Mouse (Mus musculus): Measurements from ENCODE around the gene E030018B13Rik.

Gene E030018B13Rik

DNA sequence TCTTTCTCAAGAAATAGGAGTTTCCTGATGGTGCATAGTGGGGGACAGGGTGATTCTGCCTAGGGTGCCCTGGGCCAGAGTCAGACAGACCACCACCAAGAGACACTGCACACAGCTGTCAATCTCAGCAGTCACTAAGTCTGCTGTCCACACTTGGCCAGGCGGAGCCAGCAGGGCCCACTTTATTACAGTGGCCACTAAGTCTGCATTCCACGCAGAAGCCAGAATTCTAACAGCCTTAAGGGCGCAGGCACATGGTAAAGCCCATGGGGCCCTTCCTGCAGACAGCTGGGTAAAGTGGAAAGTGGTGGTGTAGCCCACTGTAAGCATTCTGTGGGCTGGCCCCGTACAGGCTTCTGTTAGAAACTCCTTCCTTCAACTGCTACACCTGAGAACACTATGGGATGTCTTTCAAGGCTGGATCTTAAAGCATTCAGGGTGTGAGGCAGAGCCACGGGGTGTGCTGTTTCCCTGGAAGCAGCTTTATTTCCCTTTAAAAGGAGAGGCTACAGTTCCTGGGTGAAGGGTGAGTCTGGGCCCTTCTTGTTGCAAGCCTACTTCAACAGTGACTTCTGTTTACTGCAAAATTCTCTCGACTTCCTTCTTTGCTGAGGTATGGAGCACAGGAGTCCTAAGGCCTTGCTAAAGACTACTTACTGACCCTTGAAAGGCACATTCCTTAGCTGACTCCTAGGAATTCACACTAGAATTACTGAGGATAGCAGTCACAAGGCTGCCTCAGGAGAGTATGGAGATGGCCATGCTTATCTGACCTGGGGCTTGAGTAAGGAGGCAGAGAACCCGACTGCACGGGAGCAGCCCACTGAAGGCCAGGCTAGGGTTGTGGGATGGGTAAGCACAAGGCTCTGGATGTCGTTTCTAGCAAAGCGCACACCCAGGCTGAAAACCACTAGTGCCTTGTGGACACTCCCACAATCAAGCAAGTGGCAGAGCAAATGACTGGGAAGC lies 2.6 kb upstream of the E030018B13Rik start:
- DNase-seq (ENCODE audit: extremely low read depth, insufficient read length, low spot score): no peak

DNA sequence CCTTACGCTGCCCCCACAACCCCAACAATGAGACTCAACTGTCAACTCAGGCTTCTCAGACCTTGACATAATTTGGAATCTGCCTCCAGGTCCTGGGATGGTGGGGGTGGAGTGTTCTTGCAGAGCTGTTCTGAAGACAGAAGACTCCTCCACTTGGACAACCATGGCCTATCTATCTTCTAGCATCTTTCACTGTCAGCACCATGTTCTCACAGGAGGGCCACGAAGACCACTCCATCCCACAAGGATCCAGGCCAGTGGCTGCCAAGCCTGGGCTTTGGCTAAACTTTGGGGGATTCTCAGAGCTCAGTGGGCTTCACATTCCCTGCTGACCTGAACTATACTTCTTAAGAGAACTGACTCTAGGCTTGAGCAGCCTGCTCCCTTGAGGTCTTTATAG lies 1.8 kb upstream of the E030018B13Rik start:
- no peak for DNase-seq (ENCODE audit: extremely low read depth, insufficient read length, low spot score)

DNA sequence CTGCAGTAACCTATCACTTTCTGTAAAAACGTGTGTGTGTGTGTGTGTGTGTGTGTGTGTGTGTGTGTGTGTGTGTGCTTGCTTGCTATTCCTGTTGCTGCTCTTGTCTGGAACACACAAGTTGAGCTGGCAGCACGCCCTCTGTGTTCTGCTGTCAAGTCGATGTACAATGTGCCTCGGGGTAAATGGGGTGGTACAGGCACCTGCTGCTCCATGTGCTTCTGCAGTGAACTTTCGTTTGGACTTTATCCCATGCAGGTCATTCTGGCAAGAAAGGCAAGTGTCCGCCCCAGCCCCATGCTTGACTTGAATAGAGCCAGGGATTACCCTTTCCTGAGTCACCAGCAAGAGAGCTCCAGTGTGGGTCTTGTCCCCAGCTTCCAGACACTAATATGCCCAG lies 1.0 kb downstream of the E030018B13Rik start:
- no peak for DNase-seq (ENCODE audit: extremely low read depth, insufficient read length, low spot score)

DNA sequence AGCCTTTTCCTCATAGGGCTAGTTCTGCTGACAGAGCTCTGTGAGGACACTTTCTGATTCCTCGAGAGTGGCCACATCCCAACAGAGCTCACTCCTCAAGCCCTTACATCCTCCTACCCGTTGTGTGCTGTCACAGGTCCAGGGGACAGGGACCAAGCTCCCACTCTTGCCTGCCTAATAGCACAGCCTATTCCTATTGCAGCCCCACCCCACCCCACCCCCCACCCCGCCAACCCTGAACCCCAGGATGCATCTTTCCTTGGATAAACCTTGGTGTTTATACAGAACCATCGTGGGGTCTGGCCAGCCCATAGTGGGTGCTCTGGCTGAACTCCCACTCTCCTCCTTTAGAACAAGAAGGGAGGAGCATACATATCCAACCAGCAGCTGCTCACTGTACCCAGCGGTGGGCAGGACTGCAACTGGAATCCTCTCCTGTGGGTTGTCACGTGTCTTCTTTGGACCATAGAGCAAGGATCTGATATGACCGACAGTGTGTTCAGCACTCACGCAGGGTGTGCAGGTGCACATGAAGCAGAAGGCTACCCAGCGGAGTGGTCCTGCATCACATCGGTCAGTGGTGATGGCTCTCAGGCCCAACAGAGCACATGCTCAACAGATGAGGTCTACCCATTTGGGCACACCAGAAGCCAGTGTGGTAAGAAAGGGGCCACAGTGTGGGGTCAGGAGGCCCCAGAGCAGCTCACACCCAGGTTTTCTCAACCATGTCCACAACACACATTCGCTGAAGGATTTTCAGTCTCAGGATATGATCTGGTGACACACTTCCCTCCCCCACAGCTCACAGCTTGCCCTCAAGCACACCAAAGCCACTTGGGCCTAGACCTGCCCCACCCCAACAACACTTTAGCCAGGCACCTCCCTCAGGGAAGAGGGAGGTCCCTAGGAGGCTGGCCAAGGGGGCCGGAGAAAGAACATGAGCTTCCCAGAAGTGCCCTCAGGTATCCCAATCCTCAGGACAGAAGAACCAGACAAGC lies 2.4 kb downstream of the E030018B13Rik start:
- DNase-seq (ENCODE audit: extremely low read depth, insufficient read length, low spot score): no peak

DNA sequence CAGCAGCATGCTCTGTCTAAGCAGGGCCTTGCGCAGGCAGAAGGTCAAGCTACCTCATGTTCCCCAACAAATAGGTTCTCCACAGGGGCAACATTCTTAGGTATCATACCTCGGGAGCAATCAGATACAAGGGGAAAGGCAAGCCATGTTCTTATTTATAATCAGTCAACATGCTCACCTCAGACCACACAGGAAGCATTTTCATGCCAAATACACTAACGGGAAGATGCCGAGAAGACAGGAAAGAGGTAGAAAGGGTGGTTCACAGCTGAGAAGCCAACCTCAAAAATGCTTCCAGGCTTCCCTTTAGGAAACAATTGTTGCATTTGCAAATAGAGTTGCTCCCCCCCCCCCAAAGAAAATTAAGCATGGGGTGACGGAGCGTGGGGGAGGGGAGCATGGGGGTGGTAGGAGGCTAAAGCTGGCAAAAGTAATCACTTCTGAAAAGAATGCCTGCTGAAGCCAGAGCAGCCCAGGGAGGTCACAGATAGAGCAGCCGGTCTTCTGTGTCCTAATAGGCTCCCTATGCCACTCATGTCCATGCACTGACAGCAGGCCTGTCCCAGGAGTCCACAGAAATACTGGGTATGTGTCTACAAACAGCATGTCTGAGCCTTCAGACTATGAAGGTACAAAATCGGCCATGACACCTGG lies 5.4 kb downstream of the E030018B13Rik start:
- no peak for DNase-seq (ENCODE audit: extremely low read depth, insufficient read length, low spot score)

DNA sequence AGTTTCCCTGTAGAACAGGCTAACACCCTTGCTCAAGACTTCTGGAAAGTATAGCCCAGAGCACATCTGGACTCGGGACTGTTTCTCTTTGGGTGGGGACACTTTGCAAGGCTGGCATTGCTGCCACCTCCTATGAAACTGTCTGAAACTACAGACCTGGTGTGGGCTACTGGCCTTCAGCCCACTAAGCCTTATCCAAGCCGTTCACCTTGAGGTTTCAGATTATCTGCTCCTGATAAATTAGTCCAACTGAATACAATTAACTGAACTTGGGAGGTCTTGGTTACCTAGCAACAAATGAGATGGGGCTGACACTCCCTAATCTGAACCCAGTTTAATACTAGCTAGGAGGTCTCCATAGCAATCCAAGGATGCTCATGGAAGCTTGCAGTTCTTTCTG lies 5.9 kb downstream of the E030018B13Rik start:
- DNase-seq (ENCODE audit: extremely low read depth, insufficient read length, low spot score): no peak

DNA sequence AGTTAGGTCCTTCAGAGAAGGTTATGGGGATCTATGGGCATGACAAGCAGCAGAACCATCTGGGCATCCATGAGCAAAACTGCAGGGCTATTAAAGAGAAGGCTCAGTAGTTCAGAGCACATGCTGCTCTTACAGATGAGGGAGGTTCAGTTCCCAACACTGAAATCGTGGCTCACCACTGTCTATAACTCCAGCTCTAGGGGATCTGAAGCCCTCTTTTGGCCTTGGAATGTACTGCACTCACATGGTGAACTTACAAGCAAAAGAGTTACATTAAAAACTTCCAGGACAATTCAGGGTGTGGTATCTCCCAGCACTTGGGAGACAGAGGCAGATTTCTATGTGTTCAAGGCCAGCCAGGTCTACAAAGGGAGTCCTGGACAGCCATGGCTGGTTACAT lies 6.3 kb downstream of the E030018B13Rik start:
- no peak for DNase-seq (ENCODE audit: extremely low read depth, insufficient read length, low spot score)

DNA sequence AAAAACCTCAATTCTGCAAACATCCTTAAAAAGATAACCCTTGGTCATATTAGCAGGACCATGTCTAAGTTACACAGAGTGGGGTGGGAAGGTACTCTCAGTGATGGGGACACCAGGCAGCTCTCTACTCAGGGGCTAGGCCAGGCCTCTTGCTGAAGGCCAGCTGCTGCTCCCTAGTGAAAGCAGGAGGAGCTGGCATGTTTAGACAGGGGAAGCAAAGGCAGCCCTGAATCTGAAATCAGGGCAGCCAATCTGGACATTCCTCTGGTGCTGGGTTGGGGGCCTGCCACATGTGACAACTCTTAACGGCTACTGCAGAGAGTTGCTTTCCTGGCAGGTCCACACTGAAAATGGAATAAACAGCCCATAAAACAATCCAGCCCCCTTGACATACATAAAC lies 7.5 kb downstream of the E030018B13Rik start:
- no peak for DNase-seq (ENCODE audit: extremely low read depth, insufficient read length, low spot score)

DNA sequence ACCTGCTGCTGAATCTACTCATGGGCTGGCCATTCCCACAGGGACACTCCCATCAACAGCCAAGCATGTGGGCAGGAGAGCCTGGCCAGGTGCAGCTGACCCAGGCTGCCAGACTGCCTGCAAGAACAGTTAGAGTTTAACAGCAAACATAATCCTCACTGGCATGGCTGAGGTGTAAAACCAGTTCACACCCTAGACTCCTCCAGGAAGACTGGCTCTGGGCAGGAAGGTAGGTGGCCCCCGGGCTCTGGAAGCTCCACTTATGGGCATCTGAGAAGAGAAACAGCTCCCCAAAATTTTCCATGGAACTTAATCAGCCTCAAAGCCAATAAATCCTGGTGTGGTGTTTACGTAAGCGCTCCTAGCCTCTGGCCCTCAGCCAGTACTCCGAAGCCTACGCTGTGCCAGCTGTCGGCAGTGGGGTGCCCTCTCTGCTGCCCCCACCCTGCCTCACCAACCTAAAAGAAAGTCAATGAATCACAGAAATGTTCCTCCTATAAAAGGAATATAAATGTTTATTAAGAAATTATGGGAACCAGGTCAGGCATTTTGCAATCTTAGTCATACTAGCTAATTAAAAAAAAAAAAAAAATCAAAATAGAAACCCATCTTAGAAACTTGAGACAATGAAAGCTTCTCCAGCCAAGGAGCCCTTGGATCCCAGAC lies 8.2 kb downstream of the E030018B13Rik start:
- DNase-seq (ENCODE audit: extremely low read depth, insufficient read length, low spot score): peak; percentile 67

DNA sequence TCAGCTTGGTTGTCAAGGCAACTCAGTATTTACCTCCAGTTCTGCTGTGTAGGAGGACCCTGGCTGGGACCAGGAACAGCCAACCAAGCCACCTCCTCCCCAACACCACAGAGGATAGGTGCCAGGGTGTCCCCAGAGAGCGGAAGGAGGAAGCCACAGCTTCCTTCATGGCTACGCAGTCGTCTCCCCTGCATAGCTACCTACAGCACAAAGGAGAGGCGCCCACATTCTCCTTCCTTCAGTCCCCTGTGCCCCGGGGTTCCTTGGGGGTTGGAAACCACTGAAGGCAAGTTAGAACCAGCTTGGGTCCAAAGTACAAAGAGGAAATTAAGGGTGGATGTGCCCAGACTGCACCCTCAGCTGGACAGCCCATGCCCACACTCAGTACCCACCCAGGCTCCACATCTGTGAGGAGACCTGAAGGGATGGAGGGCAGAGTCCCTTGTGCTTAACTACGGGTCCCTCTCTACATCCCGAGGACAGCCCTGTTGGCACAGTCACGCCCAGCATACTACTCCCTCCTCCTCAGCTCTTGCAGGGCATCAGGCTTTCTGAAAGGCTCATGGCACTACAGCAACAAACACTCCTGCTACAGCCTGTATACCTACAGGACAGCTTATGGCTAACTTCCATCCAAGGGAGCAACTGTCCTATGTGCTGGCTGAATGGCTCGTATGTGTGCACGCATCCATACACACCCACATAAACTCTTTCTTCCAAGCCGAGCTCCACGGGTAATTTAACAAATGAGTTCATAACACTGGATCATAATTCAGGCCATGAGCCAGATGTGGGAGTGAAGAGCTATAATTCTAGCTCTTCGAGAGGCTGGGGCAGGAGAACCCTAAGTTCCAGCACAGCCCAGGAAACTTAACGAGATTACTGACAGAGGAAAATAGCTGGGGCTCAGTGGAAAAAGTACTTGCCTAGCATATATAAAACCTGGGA lies 9.0 kb downstream of the E030018B13Rik start:
- no peak for DNase-seq (ENCODE audit: extremely low read depth, insufficient read length, low spot score)

DNA sequence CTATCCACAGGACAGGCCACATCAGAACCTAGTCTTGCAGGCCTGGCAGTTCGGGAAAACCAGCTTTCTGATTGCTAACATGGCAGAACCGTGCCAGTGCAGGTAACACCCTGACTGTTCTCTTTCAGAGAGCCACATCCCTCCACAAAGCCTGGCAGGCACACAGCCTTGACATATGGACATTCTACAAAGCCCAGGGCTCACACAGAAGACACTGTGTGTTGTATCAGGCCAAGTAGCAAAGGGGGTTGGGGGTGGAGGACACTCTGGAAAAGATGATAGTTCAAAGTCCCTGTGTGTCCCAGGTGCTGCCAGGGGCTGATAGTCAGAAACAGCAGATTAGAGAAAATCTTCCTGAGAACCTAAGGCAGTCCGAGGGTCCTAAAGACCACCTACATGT lies 9.8 kb downstream of the E030018B13Rik start:
- DNase-seq (ENCODE audit: extremely low read depth, insufficient read length, low spot score): no peak

DNA sequence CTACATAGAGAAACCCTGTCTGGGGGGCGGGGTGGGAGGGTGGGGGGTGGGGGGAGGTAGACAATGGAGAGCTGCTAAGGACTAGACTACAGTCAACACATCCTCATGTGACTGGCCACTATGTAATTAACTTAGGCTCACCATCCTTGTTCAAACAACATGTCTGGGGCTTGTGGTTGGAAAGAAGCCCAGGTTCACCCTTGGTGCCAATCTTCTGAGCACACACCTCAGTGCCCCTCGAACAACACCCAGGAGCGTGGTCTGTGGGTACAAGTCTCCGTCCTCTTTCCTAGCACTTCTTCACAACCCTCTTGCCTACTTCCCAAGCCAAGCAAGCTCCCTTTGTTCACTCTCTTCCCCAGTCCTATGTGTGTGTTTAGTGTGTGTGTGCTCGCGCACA lies 10.5 kb downstream of the E030018B13Rik start:
- DNase-seq (ENCODE audit: extremely low read depth, insufficient read length, low spot score): no peak

DNA sequence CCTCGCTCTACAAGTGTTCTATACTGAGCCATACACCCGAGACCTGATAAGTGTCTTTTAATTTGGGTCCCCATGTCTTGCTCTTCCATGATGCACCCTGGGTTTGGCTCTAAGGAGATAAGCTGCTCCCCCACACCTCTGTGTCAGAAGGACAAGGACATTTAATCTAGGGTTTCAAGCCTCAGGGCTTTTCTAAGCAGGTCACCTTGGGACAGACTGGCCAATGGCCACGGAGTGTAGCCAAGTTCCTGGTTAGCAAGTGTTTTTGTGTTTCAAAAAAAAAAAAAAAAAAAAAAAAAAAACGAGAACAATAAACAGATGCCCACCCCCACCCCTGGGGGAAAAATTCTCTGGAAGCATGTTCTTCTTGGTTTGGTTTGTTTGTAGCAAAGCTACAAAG lies 12.4 kb downstream of the E030018B13Rik start:
- no peak for DNase-seq (ENCODE audit: extremely low read depth, insufficient read length, low spot score)

DNA sequence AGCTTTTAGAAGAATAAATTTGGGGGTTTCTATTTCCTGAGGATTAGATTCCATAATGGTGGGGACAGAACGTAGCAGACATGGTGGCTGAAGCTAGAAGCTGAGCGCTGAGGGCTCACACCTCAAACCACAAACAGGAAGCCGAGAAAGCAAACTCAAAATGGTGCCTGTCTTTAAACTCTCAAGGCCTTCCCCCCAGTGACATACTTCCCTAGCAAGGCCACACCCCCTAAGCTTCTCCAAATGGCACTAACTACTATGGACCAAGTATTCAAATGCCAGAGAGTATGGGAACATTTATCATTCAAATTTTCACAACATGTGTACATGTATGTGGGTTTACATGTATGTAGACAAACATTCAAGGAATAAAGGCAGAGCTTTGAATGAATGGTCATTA lies 13.5 kb downstream of the E030018B13Rik start:
- no peak for DNase-seq (ENCODE audit: extremely low read depth, insufficient read length, low spot score)

DNA sequence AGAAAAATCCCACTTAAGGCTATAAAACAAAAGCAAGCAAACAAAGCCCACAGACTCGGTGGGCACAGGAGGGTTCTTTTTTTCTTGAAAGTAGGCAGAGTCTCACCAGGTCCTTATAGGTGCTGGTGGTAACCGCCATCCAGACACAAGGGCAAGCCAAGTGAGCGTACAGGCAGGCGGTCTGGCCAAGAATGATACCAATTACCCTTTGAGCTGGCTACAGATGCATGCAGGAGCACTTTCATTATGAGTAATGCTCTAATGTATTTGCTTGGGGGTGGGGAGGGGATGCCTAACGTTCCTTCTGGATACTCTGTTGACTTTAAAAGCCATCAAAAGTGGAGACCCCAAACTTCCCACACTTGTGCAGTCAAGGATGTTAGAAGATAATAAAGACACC lies 14.1 kb downstream of the E030018B13Rik start:
- DNase-seq (ENCODE audit: extremely low read depth, insufficient read length, low spot score): no peak

DNA sequence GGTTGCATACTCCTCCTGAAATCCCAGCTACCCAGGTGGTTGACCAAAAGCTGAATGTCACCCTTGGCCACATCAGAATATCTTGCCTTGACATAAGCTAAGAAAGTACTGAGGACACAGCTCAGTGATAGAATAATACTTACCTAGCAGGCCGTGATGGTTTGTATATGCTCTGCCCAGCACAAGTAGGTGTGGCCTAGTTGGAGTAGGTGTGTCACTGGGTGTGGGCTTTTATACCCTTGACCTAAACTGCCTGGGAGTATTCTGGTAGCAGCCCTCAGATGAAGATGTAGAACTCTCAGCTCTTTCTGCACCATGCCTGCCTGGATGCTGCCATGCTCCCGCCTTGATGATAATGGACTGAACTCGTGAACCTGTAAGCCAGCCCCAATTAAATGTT lies 15.8 kb downstream of the E030018B13Rik start:
- DNase-seq (ENCODE audit: extremely low read depth, insufficient read length, low spot score): no peak

DNA sequence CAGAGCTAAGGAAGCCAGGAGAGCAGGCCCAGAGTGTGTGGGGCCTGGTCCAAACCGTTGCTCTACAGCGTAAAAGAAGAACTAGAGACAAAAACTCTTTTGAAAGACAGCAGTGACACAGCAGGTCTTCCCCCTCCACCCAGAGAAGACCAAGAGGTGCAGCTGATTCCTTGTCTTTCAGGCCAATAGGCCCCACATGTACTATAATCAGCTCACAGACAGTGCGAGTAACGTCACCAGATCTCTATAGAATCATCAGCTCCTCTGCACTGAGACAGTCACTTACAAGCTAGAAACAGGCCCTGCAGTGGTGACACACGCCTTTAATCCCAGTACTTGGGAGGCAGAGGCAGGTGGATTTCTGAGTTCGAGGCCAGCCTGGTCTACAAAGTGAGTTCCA lies 17.2 kb downstream of the E030018B13Rik start:
- DNase-seq (ENCODE audit: extremely low read depth, insufficient read length, low spot score): no peak

DNA sequence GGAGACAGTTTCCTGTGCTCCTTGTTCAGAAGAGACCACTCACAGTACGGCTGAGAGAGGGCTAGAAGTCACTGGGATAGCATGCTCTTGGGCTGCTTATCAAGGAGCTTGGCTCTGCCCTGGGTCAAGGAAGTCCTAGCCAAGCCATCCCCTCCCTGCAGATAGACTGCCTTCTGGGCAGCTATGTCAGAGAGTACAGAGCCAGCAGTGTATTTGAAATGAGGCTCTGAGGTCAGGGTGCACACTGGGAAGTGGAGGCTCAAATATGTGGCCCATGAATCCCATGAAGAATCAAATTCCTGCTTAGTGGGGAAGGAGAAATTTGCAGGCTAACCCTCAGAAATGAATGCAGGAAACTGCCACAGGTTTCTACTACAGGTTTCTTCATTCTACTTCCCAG lies 17.9 kb downstream of the E030018B13Rik start:
- DNase-seq (ENCODE audit: extremely low read depth, insufficient read length, low spot score): no peak

DNA sequence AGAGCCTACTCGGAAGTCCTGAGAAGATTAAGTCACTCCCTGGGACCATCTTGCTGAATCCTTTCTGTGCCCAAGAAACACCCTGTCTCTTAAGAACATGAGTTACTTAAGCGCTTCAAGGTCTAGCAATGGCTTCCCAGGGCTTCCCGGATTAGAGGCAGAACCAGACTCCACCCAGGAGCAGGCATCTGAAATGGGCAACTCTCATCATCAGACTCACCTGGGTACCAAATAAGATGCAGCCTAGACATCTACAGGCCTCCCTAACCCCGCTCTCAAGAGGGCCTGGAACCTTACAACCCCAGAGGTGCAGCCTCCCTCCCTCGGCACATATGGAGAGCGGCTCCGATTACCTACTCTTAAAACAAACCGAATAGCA lies 19.1 kb downstream of the E030018B13Rik start:
- DNase-seq (ENCODE audit: extremely low read depth, insufficient read length, low spot score): no peak

All from 3134 (cell line).